Mouse (Mus musculus) kidney, adult 9 months (tissue): Measurements from ENCODE around the gene Zfand5.
"Not testable (repeated sequence)": the region's sequence is repeated elsewhere in the genome, so short reads cannot be mapped to it uniquely, and the experiment has no call there.

Experiments
- DNase-seq: peaks from one replicate; pipeline ENCODE4 v3.0.0; 2022

Gene Zfand5

GRCm38 (mm10) chr19:21271741-21272654, at the start of gene Zfand5:
Gene Zfand5 (plus strand): TSS chr19:21272278.
- DNase-seq, result peak; percentile 98

- DNase-seq, result no peak
Measured at GRCm38 (mm10) chr19:21227131-21227530, 44.9 kb upstream of the Zfand5 start.

DNA sequence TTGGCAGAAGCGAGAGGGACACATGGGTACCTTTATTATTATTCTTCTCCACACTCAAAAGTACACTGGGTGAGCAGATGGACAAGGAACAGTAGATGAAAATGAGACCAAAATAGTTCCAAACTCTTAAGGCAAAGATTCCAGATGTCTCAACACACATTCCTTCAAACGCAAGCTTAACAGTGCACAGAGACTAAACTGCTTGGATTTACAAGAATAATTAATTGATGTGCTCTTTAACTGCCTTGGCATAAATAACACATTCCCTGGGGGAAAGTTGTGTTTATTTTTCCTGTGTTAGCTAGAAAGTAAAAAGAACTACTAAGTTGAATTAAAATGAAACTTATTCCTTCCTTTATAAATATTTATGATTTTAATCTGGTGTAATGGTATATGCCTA, 44.3 kb upstream of the Zfand5 start:
- DNase-seq, result peak; percentile 19

- not testable (repeated sequence) for DNase-seq
Measured at GRCm38 (mm10) chr19:21248730-21249129, 23.3 kb upstream of the Zfand5 start.

DNA sequence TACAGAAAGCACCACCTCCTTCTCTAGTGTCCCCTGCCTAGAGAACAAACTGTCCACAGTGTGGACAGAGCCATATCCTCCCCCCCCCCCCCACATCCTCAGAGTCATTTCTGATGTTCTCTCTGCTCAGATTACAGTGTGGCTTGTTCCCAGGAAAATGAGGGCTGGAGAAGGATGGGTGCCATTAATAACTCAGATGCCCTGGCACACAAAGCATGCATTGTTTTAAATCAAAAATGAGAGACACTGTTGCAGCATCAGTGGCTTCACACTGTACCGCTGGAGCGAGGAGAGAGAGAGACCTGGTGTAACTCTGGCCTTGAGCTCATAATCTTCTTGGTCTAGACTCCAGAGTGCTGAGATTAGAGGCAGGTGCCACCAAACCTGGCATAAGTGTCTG, 18.2 kb upstream of the Zfand5 start:
- no peak for DNase-seq

DNA sequence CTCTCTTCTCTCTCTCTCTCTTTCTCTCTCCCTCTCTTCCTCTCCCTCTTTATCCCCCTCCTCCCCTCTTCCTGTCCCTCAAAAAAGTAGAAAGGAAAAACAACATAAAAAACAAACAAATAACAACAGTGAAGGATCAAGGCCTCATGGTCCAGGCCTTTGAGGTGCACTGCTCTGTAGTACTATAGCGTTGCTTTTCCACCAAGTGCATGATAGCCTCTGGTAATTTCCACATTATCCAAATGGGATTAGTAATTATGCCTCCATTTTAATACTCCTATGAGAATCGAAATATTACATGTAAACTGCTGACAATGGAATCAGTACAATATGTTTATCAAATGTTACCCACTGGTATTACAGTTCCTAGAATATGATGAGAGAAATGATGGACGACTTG, 16.2 kb upstream of the Zfand5 start:
- DNase-seq, result no peak

- no peak for DNase-seq
Measured at GRCm38 (mm10) chr19:21259453-21259852, 12.6 kb upstream of the Zfand5 start.

- DNase-seq, result no peak
Measured at GRCm38 (mm10) chr19:21260280-21260679, 11.8 kb upstream of the Zfand5 start.

- DNase-seq, result peak; percentile 51
Measured at GRCm38 (mm10) chr19:21271186-21271585, 892 bp upstream of the Zfand5 start.

DNA sequence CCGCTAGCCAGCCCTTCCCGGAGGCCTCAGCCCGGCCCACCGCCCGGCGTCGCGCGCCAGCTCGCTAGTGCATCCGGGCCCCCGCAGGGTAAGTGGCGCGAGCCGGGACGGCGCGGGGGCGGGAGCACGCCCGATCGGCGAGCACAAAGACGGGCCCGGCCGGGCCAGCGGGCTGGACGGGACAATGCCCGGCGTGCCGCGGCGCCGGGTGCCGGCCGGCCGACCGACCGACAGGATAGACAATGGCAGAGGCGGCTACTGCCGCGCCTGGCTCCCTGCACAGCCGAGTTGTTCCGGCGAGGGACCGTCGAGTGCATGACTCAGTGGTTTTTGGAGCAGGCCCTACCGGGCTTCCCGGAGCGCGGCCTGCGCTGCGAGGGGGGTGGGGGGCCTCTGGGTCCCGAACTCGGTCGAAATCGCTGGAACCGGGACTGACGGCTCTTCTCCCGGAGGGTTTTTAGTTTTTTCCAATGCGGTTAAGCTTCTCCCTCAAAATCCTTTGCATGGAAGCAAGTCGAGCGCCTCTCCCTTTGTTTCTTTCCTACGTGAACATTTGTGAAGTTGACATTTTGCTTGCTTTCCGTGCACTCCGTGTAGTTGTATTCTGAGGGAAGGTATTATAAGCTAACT, 692 bp downstream of the Zfand5 start:
- peak; percentile 64 for DNase-seq

DNA sequence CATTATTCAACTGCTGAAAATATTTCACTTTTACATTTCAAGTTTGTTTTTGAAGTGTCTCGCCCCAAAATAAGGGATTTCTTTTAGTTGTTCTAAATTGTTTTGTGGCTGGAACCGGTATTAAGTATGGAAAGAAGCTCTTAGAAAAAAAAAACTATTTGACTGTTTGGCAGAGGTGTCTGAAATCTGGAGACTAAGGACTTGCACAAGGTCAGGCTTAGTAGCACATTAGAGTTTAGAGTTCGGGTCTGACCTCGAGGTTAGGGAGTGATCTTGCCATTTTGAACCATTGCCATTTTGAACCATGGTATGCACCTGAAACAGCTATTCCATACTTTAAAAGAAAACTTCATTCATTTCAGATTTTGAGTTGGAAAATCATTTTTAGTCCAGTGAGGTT, 1.4 kb downstream of the Zfand5 start:
- peak; percentile 25 for DNase-seq

DNA sequence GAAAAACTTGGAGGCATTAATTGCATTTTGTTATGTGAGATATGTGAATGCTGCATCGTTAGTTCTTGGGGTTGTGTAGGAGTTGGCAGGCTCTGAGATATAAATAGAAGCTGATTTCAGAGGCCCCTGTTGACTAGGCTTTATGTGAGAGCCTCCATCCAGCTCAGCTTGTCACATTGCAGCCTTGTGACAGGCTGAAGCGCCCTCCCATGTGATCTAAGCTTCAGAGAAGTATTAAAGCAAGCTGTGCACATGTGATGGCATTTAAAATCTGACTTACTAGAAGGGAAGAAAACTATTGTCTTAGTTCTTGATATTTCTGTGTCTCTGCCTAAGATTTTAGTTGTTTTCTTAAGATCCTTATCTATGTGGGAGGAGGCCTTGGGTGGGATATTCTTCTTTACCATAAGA, 2.1 kb downstream of the Zfand5 start:
- DNase-seq, result peak; percentile 73

DNA sequence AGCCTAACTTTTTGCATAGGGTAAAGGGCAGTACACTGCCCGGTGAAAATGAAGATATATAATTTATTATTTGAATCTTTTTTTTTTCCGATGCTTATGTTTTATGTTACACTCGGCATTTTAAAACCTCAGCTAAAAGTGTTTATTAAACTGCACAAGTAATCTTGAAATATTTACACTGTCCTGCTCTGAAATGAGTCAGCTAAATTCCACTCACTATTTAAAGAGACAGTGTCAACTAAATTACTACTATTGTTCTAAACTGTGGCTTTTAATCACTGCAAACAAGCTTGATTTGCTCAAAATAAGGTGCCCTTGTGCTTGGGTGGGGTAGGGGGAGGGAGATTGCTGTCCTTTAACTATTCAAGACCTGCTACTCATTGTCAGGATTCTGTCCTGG, 2.6 kb downstream of the Zfand5 start:
- no peak for DNase-seq

- DNase-seq, result no peak
Measured at GRCm38 (mm10) chr19:21276317-21276716, 4.2 kb downstream of the Zfand5 start.

GRCm38 (mm10) chr19:21286421-21287097, 14.5 kb downstream of the Zfand5 start:
- no peak for DNase-seq

DNA sequence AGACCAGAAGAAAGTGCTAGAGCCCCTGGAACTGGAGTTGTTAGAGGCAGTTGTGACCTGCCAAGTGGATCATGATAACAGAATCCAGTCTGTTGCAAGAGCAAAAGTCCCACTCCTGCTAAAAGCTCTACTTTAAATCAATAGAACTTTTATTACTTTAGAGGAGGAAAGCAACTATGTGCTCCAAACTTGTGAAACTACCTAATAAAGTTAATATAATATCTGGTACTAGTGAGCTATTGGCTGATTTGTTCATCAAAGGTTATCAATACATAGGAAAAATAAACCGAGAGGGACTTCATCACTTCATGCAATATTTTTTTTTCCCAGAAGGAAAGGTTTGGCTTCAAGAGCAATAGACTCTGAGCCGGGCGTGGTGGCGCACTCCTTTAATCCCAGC, 25.3 kb downstream of the Zfand5 start:
- no peak for DNase-seq

GRCm38 (mm10) chr19:21301787-21302186, 29.7 kb downstream of the Zfand5 start:
- DNase-seq, result no peak

- no peak for DNase-seq
Measured at GRCm38 (mm10) chr19:21307755-21308154, 35.7 kb downstream of the Zfand5 start.

DNA sequence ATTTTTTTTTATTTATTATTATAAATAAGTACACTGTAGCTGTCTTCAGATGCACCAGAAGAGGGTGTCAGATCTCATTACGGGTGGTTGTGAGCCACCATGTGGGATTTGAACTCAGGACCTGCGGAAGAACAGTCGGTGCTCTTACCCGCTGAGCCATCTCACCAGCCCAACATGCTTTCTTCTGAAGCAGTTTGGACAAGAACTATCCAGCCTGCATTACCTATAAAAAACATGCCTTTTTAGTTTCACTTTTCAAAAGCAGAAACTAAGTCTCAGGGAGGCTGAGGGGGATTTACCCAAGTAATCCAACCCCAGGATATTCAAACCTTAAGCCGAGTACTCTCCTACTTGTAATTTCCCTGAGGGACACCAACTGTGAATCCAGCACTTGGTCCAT, 38.3 kb downstream of the Zfand5 start:
- not testable (repeated sequence) for DNase-seq

- DNase-seq, result no peak
Measured at GRCm38 (mm10) chr19:21315701-21316100, 43.6 kb downstream of the Zfand5 start.

DNA sequence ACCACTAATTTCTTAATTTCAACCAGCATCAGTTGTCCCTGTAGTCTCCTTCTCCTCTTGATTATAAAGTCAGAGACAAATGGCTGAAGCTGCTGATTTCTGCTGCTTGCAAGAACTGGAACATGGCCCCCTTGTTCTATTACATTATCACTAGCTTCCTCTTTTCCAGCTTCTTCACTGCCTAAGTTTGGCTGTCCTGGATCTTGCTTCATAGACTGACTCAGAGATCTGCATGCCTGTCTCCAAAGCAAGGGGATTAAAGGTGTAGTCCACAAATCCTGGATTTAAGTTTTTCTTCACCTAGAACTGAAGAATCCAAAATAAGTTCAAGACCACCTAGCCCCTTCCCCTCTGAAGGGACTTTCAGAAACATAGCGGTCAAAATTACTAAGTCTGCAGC, 47.5 kb downstream of the Zfand5 start:
- DNase-seq, result no peak

GRCm38 (mm10) chr19:21325333-21325732, 53.3 kb downstream of the Zfand5 start:
- DNase-seq, result peak; percentile 23

- no peak for DNase-seq
Measured at GRCm38 (mm10) chr19:21328951-21329350, 56.9 kb downstream of the Zfand5 start.

GRCm38 (mm10) chr19:21329770-21330169, 57.7 kb downstream of the Zfand5 start:
- DNase-seq, result peak; percentile 83
